Mouse (Mus musculus) megakaryocyte, embryonic 14.5 days (primary cell): ENCODE measurements at regions not wholly inside any gene's neighbourhood (a gene's known extent, or its start where the extent isn't known, plus 50 kb on each side); places are given as distances from the start of the nearest gene placed in this dataset.

Experiments used
- FLI1 ChIP-seq: IDR thresholded peaks from 2 replicates; pipeline ENCODE4 v1.6.1; 2012; ENCODE audit warnings: low read length, inconsistent platforms, mixed read lengths
- GATA1 ChIP-seq: IDR thresholded peaks from 3 replicates; pipeline ENCODE4 v1.6.1; 2012; ENCODE audit warnings: mixed read lengths, low read length, inconsistent platforms, borderline replicate concordance

DNA sequence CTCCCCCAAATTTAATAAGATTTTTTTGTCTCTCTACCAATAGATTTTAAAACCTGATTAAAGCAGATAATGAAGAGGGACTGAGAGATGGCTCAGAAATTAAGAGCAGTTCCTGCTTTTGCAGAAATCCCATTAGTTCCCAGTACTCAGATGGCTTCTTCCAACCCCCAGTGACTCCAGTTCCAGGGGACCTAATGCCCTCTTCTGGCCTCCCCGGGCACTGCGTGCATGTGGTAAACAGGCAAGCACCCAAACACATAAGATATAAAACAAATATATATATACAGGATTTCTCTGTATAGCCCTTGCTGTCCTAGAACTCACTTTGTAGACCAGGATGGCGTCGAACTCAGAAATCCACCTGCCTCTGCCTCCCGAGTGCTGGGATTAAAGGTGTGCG is 163.9 kb upstream of the Dkk2 start:
- TF ChIP-seq FLI1, result no peak
- TF ChIP-seq GATA1, result no peak
